Mouse (Mus musculus) lung, adult 2 months (tissue): ENCODE results near the gene Smpdl3b. TPM values are rescaled to one million over a fixed set of nuclear protein-coding genes. Genes with fewer than 3 reads are reported as not detected.
"Not testable (repeated sequence)": the region's sequence is repeated elsewhere in the genome, so short reads cannot be mapped to it uniquely, and the experiment has no call there.

ENCODE experiments used
- DNase-seq: peaks from one replicate; pipeline ENCODE4 v3.0.0; 2022
- H3K4me1 ChIP-seq: fragments of 200-500 bp; 2 replicates; pipeline ENCODE4 v1.6.1; 2011; ENCODE audit warnings: low read length; ENCODE audit not compliant: control insufficient read depth, insufficient read depth
- H3K4me3 ChIP-seq: fragments of 200-500 bp; replicated peaks from 2 replicates; pipeline ENCODE3; 2011; ENCODE audit warnings: low read depth, mild to moderate bottlenecking, control low read depth, low read length; ENCODE audit errors: extremely low read depth
- CTCF ChIP-seq: fragments of 200-500 bp; IDR thresholded peaks from 2 replicates; pipeline ENCODE4 v1.5.1; 2011; ENCODE audit warnings: mild to moderate bottlenecking, low read length, control low read depth; ENCODE audit not compliant: insufficient read depth
- POLR2A ChIP-seq: fragments of 200-500 bp; IDR thresholded peaks from 2 replicates; pipeline ENCODE4 v1.6.1; 2011; ENCODE audit warnings: low read depth, mild to moderate bottlenecking, control low read depth, low read length, borderline replicate concordance; ENCODE audit errors: extremely low read depth
- WGBS: fragments of 180-500 bp; shearing (Covaris S2); methylation state at CpG from one replicate; pipeline ENCODE4 v1.1.7; 2018; 5-methylcytosine and 5-hydroxymethylcytosine counted together
- polyA plus RNA-seq: library from polyadenylated mRNA; depleted of rRNA; stranded (reverse); fragments of >200 nt; gene quantifications from 2 replicates; pipeline ENCODE4 v1.2.3, GENCODE M21; 2012; rRNA removed

The Smpdl3b gene
- 4.7 and 6.6 TPM in 2 replicates for polyA plus RNA-seq

DNA sequence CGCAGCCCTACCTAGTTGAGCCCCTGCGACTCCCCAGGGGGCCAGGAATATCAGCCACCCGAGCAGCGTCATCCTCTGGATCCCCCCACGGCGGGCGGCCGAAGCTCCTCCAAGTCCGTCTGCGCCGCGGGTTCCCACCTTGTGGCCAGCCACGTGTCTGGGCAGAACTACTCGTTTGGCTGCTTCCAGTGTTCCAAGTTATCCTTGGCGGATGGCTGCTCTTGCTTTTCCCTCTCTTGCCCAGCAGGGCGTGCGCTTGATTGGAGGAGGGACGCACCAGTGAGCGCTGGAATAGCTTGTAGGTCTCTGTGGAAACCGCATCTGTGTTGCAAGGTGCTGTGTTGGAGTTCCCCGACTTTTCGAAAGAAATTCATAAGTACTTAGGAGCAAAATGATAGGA is at the start of gene Smpdl3b:
Smpdl3b (minus strand) TSS at position 279 of the 400 bp plus-strand sequence.
- 1% methylated on average over 22 of the region's 22 CpGs for WGBS
- peak; percentile 60 for DNase-seq
- TF ChIP-seq CTCF (peak; percentile 74), POLR2A (no peak)
- Histone ChIP-seq H3K4me1 (no peaks in the 10 kb centered on the region), H3K4me3 (peak within 1 kb of the TSS; percentile 44)

DNA sequence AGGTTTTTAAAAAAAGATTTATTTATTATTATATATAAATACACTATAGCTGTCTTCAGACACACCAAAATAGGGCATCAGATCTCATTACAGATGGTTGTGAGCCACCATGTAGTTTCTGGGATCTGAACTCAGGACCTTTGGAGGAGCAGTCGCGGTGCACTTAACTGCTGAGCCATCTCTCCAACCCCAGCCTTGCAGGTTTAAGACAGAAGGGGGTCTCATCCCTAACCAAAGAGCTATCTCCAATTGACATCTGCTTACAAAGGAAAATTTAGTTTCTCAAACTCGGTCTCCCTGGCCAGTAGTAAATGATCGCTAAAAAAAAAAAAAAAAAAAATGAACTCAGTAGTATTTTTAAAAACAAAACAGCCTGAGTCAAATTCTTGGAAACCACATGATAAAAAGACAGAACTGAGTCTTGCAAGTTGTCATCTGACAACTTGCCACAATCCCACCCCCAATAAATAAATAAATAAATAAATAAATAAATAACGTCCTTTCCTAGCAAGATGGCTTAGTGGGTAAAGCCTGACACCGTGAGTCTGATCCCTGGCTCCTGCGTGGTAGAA is 49.7 kb upstream of the Smpdl3b start:
- Histone ChIP-seq H3K4me3 (no peak overlapping the region), H3K4me1 (no peaks in the 10 kb centered on the region)
- no peak for DNase-seq
- no peak for TF ChIP-seq POLR2A
- no peak for TF ChIP-seq CTCF
- 80% methylated on average over 7 of the region's 7 CpGs for WGBS

DNA sequence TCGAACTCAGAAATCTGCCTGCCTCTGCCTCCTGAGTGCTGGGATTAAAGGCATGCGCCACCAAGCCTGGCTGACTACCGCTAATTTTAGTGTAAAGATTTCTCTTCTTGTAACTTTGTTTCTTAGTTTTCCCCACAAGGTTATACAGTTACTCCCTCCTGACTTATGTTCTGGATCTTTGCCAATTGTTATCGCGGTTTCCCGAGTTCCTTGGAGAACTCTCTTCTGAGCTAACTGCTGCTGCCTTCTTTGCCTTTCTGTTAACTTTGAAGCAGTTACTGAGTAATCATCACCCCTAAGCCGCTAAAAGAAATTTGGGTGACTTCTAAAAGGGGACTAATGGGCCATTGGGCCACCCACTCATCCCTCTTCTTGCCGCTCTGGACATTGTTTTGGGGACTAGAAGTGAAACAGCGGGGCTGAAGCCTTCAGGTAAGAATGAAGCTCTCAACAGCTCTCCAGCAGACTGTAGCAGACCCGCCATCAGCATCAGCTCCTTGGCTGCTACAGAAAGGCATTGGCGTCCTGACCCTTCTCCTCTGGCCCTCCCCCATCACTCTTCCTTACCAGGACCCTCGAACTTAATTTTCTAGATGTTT is 48.6 kb upstream of the Smpdl3b start:
- Histone ChIP-seq H3K4me1 (no peaks in the 10 kb centered on the region), H3K4me3 (no peak overlapping the region)
- TF ChIP-seq CTCF (no peak), POLR2A (no peak)
- no peak for DNase-seq
- WGBS = 64% methylated on average over 12 of the region's 12 CpGs

GRCm38 (mm10) chr4:132805146-132805545 is 48.1 kb upstream of the Smpdl3b start:
- H3K4me3 ChIP-seq = no peak overlapping the region
- TF ChIP-seq POLR2A (no peak), CTCF (no peak)
- no peak for DNase-seq

GRCm38 (mm10) chr4:132804331-132804730 is 47.3 kb upstream of the Smpdl3b start:
- DNase-seq = no peak
- 83% methylated on average over 6 of the region's 6 CpGs for WGBS

More at GRCm38 (mm10) chr4:132805146-132805545, 48.1 kb upstream of the Smpdl3b start:
- H3K4me1 ChIP-seq = no peaks in the 10 kb centered on the region
- WGBS = 68% methylated on average over 5 of the region's 5 CpGs

DNA sequence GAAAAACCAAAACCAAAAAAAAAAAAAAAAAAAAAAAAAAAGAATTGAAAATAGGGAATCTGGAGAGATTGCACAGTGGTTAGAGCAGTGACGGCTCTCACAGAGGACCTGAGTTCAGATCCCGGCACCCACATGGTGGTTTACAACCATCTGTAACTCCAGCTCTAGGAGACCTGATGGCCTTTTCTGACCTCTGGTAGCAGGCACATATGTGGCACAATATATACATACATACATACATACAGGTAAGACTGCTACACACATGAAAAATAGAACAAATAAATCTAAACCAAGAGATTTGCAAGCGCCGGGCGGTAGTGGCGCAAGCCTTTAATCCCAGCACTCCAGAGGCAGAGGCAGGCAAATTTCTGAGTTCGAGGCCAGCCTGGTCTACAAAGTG is 46.8 kb upstream of the Smpdl3b start:
- TF ChIP-seq POLR2A (no peak), CTCF (no peak)
- no peaks in the 10 kb centered on the region for H3K4me1 ChIP-seq
- DNase-seq = no peak
- WGBS = 94% methylated on average over 7 of the region's 7 CpGs
- no peak overlapping the region for H3K4me3 ChIP-seq

More at GRCm38 (mm10) chr4:132804331-132804730, 47.3 kb upstream of the Smpdl3b start:
- TF ChIP-seq POLR2A (no peak), CTCF (no peak)
- Histone ChIP-seq H3K4me1 (no peaks in the 10 kb centered on the region), H3K4me3 (no peak overlapping the region)

DNA sequence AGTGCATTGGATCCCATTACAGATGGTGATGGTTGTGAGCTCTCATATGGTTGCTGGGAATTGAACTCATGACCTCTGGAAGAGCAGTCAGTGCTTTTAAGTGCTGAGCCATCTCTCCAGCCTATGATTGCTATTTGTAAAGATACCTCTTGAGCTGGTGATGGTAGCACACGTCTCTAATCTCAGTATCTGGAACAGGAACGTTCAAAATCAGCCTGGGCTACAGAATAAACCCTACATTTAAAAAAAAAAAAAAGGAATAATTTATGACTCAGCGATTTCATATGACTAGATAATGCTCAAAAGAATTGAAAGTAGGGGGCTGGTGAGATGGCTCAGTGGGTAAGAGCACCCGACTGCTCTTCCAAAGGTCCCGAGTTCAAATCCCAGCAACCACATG is 46.2 kb upstream of the Smpdl3b start:
- no peak for TF ChIP-seq CTCF
- no peak for TF ChIP-seq POLR2A
- WGBS = 79% methylated on average over 5 of the region's 5 CpGs
- Histone ChIP-seq H3K4me1 (no peaks in the 10 kb centered on the region), H3K4me3 (no peak overlapping the region)
- no peak for DNase-seq

GRCm38 (mm10) chr4:132802171-132802637 is 45.2 kb upstream of the Smpdl3b start:
- 44% methylated on average over 16 of the region's 16 CpGs for WGBS
- Histone ChIP-seq H3K4me1 (no peaks in the 10 kb centered on the region), H3K4me3 (no peak overlapping the region)
- no peak for TF ChIP-seq CTCF
- no peak for TF ChIP-seq POLR2A
- DNase-seq = peak; percentile 18

- no peaks in the 10 kb centered on the region for H3K4me1 ChIP-seq
- DNase-seq = no peak
- 72% methylated on average over 18 of the region's 18 CpGs for WGBS
- TF ChIP-seq CTCF = no peak
- no peak for TF ChIP-seq POLR2A
- H3K4me3 ChIP-seq = no peak overlapping the region
These were observed 44.4 kb upstream of the Smpdl3b start for GRCm38 (mm10) chr4:132801176-132802077.

DNA sequence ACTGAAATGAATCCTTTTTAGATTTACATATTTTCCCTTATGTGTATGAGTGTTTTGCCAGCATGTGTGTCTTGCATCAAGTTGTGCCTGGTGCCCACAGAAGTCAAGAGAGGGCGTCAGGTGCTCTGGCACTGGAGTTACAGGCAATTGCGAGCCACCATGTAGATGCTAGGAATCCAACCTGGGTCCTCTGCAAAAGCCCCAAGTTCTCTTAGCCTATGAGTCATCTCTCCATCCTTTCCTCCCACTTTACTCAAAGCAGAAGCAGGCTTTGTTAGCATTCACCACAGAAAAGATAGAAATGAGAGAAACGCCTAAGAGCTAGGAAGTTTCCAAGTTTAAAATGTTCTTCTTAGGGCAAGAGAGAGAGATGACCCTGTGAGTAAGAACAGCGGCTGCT is 42.8 kb upstream of the Smpdl3b start:
- 81% methylated on average over 4 of the region's 4 CpGs for WGBS
- DNase-seq = no peak
- TF ChIP-seq POLR2A (no peak), CTCF (no peak)
- Histone ChIP-seq H3K4me1 (no peaks in the 10 kb centered on the region), H3K4me3 (no peak overlapping the region)

GRCm38 (mm10) chr4:132798666-132799065 is 41.6 kb upstream of the Smpdl3b start:
- not testable (repeated sequence) for DNase-seq, H3K4me1 ChIP-seq, H3K4me3 ChIP-seq
- WGBS = 80% methylated on average over 3 of the region's 3 CpGs
